Mouse (Mus musculus): ENCODE results near the gene Tdrd1. TPM values are rescaled to one million over a fixed set of nuclear protein-coding genes. Genes with fewer than 3 reads are reported as not detected.
A peak's percentile ranks its signal among the peaks of the same experiment; 100 is the strongest.

Tdrd1 gene
- total RNA-seq, 2 experiments from 2014 or later, result 0.56 to 0.59 TPM

DNA sequence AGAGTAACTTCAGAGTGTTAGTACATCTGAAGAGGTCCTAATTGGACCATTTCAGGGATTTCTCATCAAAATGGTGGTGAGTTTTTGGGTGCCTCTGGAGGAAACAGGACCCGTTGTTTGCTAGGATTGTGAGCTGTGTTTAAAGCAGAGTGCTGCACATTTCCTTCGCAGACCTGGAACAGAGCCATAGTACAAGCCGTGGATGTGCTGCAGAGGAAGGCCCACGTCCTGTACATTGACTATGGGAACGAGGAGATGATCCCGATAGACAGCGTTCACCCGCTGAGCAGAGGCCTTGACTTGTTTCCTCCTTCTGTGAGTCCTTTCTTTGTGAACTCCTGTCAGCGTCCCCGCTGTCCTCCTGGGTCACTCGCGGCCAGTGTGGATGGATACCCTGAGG is 17.0 kb downstream of the Tdrd1 start:
- no peak for TF ChIP-seq CTCF (conservative IDR thresholded peaks at IDR 0.05)
- no peak overlapping the region for H3K27ac ChIP-seq
- no peak overlapping the region for H3K4me3 ChIP-seq
- DNase-seq (ENCODE audit: low spot score in 2 of 2), result no peak

DNA sequence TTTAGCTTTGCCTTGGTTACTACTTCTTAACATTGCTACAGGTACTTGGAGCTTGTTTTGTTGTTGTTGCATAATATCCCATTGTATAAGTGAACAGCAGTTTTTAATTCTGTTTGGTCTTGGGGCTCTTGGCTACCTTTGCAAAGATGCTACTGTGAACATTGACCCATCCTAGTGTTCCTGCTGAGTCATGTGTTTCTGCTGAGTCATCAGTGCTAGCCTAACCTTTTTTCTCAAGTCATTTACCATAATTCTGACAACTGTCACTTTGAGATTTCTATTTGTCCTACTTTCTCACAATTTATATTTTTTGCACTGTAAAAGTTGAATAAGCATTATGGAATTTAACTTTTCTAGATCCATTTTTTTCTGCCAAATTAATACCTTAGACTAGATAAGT is 26.6 kb downstream of the Tdrd1 start:
- no peak for DNase-seq (ENCODE audit: low spot score in 2 of 2)
- Histone ChIP-seq H3K4me3 (no peak overlapping the region), H3K27ac (no peak overlapping the region)
- no peak for TF ChIP-seq CTCF (conservative IDR thresholded peaks at IDR 0.05)

DNA sequence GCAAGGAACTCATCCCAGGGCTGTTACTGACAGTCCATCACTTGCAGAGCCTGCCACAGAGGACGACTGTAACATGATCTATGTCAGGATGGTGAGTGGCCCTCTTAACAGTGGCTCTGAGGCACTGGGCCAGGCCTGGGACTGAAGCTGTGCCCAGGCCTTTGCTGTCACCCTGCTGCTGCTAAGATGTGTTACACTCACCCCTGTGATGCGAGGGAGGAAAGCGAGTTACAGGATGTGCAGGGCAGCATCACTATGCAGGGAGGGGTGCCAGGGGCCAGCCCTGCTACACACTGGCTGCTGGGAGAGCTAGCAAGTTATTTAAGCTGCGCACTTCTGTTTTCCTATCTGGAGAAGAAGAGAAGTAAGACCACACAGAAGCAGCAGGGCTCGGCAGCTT is 30.4 kb downstream of the Tdrd1 start:
- H3K4me3 ChIP-seq, result no peak overlapping the region
- no peak overlapping the region for H3K27ac ChIP-seq
- no peak for TF ChIP-seq CTCF (conservative IDR thresholded peaks at IDR 0.05)
- DNase-seq (ENCODE audit: low spot score in 2 of 2), result no peak

DNA sequence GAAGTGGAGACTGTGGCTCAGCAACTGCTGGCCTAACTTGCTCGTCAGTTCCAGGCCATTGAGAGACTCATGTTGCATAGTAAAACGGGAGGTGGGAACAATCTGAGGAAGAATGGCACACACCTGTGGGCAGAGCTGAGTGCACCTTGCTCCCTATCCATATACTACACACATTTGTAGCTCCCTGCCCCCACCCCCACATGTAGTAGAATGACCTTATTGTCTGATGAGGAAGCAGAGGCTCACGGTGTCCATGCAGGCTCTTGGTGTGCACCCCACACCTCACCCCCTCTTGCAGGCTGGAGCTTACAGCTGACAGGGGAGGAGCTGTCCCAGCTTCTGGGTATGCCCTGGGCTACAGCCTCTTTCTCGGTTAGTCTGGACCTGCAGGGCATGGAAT is 41.7 kb downstream of the Tdrd1 start:
- no peak overlapping the region for H3K27ac ChIP-seq
- no peak for DNase-seq (ENCODE audit: low spot score in 2 of 2)
- no peak for TF ChIP-seq CTCF (conservative IDR thresholded peaks at IDR 0.05)
- no peak overlapping the region for H3K4me3 ChIP-seq

DNA sequence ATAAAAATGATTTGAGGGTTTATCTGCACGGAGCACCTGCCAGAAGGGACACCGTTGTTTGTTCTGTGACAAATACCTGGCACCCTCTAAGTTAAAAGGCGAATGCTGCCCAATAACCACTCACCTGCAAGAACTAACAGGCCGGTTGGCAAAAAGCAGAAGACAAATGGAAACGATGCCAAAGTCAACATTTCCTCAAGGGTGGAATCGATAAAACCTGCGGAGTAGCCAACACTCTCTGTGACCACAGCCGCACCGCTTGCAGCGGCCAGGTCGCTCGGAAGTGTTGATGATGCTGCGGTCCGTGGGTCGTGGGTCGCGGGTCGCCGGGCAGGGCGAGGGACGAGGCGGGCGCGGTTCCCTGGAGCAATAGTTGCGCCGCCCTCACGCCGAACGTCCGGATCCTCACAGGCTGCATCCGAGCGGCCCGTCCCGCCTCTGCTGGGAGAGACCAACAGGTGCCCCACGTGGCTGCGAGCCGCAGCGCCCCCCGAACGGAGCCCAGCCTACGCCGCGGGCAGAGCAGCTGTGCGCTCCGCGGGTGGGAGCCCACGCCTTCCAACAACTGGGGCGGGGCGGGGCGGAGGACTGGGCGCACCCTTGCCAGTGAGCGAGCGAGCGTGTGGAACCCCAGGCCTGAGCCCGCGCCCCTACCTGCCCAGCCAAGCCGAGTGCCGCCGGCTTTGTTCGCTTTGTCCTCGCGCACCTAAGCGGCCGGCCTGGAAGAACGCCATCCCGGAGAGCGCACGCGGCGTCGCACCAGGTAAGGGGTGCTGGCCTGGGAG is 48.0 kb downstream of the Tdrd1 start, which contains the start of gene Vwa2:
Gene Vwa2 (plus strand): TSS at position 434 of the 785 bp plus-strand sequence.
- Histone ChIP-seq H3K4me3 (peak within 1 kb of the TSS; percentile 47), H3K27ac (no peak within 1 kb of the TSS)
- no peak for TF ChIP-seq CTCF (conservative IDR thresholded peaks at IDR 0.05)
- no peak for DNase-seq (ENCODE audit: low spot score in 2 of 2)

DNA sequence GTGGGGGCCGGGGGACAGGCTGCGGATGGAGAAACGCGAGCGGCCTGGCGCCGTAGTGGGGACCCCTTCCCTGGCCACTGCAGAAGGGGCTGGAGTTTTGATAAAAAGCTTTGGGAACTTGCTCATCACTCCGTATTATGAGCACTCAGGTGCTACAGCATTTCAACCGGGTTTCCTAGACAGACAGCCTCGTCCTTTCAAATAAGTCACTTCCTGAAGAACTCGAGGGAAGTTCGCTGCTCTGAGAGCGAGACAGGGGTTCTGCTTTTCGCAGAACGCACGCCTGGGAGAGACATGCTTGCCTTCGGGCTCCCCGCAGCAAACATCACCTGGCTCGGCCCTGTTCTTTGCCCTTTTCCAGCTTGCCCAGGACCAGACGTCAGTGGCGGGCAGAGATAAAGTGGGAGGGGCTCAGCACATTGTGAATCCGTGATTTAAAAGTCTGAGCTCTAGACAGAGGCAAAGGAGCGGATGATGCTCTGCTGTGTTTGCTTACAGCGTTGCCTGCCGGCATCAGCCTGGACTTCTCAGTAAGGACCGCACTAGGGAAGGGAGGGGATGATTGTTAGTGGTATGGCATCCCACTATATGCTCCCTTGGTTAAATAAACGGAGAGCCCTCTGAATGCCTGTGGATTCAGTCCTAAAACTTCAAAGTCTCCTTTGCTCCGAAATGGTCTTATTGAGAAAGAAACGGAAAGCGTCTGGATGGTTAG is 48.7 kb downstream of the Tdrd1 start:
- TF ChIP-seq CTCF (conservative IDR thresholded peaks at IDR 0.05), result no peak
- peak overlapping the region; percentile 47 for H3K4me3 ChIP-seq

DNA sequence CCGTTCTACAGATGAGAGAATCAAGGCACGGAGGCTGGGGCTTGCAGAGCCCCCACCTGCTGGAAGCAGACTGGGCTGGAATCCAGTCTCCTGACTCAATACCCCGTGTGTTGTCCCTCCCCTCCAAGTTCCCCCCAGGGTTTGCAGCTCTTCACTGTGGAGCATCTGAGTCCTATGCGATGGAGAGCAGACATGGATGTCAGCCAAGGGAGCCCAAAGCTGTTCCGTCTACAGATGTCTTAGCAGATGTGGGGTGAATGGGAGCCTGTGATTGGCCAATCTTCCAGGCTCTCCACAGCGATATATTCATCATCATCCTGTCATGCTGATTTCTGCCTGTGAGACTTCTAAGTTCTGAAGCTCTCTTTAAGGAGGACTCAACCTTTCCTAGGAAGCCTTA is 51.4 kb downstream of the Tdrd1 start:
- H3K27ac ChIP-seq, result no peak overlapping the region
- no peak for TF ChIP-seq CTCF (conservative IDR thresholded peaks at IDR 0.05)
- no peak for DNase-seq (ENCODE audit: low spot score in 2 of 2)
- H3K4me3 ChIP-seq, result no peak overlapping the region

More for the DNA sequence above, 48.7 kb downstream of the Tdrd1 start:
- H3K27ac ChIP-seq, result no peak overlapping the region
- DNase-seq (ENCODE audit: low spot score in 2 of 2), result no peak

DNA sequence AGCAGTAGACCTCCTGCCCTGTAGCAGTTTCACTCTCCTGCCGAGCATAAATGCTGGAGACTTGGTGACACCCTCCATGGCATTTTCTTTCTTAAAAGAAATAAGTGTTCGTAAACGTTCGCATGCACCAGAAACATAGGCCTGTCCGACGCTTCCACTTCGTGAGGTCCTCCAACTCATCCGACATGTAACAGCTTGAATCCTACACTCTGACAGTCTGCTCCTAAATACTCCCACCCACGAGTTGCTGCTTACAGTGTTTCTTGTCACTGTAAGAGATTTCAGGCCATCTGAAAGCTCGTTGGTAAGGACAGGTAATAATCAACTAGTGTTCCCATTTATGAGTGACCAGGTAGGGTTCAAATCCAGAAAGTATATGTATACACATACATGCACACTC is 61.9 kb downstream of the Tdrd1 start:
- no peak for TF ChIP-seq CTCF (conservative IDR thresholded peaks at IDR 0.05)
- no peak for DNase-seq (ENCODE audit: low spot score in 2 of 2)

DNA sequence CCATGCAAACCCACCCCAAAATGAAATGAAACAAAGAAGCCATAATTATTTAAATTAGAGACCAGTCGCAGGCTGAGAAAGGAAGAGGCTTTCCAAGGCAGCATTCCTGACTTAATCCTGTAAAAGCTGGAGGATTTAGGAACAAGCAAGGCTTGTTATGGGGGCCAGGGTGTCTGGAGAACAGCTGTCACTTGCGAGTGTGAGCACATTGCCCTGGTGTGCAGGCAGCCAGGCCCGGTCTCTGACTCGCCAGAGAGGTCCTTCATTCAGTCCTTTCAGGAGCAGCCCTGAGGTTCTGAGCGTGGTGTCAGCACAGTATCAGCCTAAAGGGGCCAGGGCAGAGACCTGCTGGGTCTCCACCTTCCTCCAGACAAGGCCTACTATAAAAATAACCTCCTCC is 62.6 kb downstream of the Tdrd1 start:
- no peak for DNase-seq (ENCODE audit: low spot score in 2 of 2)
- Histone ChIP-seq H3K27ac (no peak overlapping the region), H3K4me3 (no peak overlapping the region)
- no peak for TF ChIP-seq CTCF (conservative IDR thresholded peaks at IDR 0.05)

More for the DNA sequence above, 61.9 kb downstream of the Tdrd1 start:
- no peak overlapping the region for H3K4me3 ChIP-seq
- H3K27ac ChIP-seq, result no peak overlapping the region

DNA sequence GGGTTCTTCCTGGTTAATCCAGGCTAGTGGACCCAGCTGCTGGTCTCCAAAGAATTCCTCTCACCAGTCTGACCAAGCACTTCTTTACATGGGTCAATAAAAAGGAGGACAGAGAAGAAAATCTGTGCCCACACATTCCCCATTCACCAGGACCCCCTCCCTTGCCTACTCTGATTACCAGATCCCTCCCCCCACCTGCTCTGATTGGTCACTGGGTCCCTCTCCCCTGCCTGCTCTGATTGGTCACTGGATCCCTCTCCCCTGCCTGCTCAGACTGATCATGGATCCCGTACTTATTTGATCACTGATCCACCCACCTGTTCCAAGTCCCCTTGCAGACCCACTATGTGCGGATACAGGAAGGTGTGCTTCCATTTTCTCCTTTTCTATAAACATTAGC is 65.4 kb downstream of the Tdrd1 start:
- H3K4me3 ChIP-seq, result no peak overlapping the region
- DNase-seq (ENCODE audit: low spot score in 2 of 2), result no peak
- TF ChIP-seq CTCF (conservative IDR thresholded peaks at IDR 0.05), result no peak
- H3K27ac ChIP-seq, result no peak overlapping the region

DNA sequence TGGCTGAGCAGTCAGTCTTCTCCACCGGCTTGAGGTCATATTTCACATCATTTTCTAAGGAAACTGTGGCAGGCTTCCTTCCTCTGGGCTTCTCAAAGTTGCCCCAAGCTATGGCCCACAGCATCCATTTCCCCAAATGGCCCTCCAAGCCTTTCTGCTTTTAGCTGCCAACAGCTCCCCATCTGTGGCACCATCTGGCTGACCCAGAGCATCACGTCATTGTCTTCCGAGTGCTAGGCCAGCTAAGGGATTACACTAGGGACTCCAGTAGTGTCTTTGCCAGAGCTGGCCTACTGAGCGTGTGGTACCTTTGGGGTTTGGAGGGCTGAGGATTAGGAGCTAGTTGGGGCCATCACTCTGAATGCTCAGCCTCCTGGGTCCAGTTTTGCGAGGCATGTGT is 66.6 kb downstream of the Tdrd1 start:
- no peak overlapping the region for H3K27ac ChIP-seq
- no peak for DNase-seq (ENCODE audit: low spot score in 2 of 2)
- TF ChIP-seq CTCF (conservative IDR thresholded peaks at IDR 0.05), result no peak
- H3K4me3 ChIP-seq, result no peak overlapping the region

DNA sequence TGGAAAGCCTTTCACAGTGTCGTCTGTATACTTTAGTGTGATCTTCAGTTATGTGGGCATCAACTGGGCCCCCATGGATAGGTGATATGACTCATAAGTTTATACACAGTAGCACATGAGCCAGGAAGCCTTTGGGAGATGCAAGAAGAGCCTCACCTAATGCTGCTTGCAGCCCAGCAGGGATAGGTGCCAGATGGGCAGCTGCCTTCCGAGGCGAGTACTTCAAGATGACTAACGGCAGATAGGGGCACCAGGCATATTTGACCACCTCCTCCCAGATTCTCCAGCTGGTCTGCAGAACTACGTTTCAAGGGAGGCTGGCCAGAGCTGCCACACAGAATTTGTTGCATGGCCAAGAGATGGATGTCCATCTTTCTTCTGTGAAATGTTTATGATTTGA is 67.3 kb downstream of the Tdrd1 start:
- no peak overlapping the region for H3K27ac ChIP-seq
- DNase-seq (ENCODE audit: low spot score in 2 of 2), result no peak
- TF ChIP-seq CTCF (conservative IDR thresholded peaks at IDR 0.05), result no peak
- H3K4me3 ChIP-seq, result no peak overlapping the region

DNA sequence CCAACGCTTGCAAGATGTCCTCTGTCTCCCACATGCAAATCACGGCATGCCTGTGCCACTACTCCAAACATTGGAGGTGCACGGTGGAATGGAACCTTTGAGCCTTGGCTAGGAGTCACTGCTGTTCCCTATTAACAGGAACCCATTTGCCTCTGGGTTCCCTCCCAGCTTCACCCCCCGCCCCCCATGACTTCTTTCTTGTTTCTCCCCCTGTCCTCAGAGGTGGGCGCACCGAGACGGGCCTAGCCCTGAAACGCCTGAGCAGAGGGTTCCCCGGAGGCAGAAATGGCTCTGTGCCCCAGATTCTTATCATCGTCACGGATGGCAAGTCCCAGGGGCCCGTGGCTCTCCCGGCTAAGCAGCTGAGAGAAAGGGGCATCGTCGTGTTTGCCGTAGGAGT is 71.6 kb downstream of the Tdrd1 start:
- no peak overlapping the region for H3K27ac ChIP-seq
- DNase-seq (ENCODE audit: low spot score in 2 of 2), result no peak
- H3K4me3 ChIP-seq, result no peak overlapping the region
- TF ChIP-seq CTCF (conservative IDR thresholded peaks at IDR 0.05), result no peak

DNA sequence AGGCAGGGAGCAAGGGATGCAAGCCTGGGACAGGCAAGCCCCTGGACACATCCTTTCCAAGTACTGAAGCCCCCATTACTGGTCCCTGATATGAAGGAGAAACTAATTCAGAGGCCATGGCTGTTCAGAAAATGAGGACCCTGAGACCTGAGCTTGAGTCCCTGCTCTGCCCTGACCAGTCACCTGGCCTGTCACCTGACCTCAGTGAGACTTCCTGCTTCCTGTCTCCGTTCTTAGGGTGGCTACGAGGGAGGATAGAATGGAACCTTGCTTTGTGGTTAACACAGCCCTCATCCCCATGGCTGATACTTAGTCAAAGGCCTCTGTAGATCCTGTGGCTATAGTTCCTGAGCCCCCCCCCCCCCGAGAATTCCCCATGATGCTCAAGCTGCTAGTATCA is 78.1 kb downstream of the Tdrd1 start:
- Histone ChIP-seq H3K27ac (no peak overlapping the region), H3K4me3 (no peak overlapping the region)
- TF ChIP-seq CTCF (conservative IDR thresholded peaks at IDR 0.05), result no peak
- DNase-seq (ENCODE audit: low spot score in 2 of 2), result no peak
